Mouse (Mus musculus): ENCODE results near the gene 2310022A10Rik. TPM values are rescaled to one million over a fixed set of nuclear protein-coding genes. Genes with fewer than 3 reads are reported as not detected.

2310022A10Rik gene
- polyA plus RNA-seq, 1 experiment from 2014 or later, result 35.1 TPM

DNA sequence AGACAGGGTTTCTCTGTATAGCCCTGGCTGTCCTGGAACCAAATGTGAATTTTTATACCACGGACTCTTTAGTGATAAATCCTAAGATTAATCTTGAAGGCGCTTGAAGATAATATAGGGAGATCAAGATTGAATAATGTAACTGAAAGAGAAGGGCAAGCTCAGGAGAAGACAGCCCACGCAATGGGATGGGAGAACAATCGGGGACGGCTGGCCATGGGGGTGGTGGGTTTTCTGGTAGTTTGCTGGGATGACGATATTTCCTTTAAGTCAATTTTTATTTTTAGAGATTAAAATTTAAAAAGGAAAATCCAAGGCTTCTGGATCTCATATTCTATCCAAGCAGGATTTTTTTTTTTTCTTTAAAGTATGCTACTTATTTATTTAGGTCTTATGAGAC is 10.0 kb upstream of the 2310022A10Rik start:
- 48% methylated on average over 6 of the region's 6 CpGs for WGBS
- ATAC-seq (replicated peaks; ENCODE audit: low FRiP score) (0 out of 2 replicates have a peak, but pooled peaks have one; percentile 1), DNase-seq (ENCODE audit: low spot score) (no peak)
- Histone ChIP-seq H3K36me3 (ENCODE audit: control insufficient read depth, insufficient read depth, low read length) (no peaks in the 10 kb centered on the region), H3K4me1 (replicated peaks; ENCODE audit: control insufficient read depth, insufficient read depth, low read length) (peaks cover 41% of the 10 kb centered on the region), H3K4me2 (peak overlapping the region; percentile 93), H3K9me3 (ENCODE audit: control insufficient read depth, low read length) (no peaks in the 10 kb centered on the region), H3K27me3 (replicated peaks; ENCODE audit: control insufficient read depth, insufficient read depth, low read length) (no peaks in the 10 kb centered on the region), H3K9ac (ENCODE audit: low read depth, low read length) (peak overlapping the region; percentile 74), H3K4me3 (ENCODE audit: low read depth, low read length) (peak overlapping the region; percentile 55), H3K27ac (ENCODE audit: low read depth, low read length) (no peak overlapping the region)

DNA sequence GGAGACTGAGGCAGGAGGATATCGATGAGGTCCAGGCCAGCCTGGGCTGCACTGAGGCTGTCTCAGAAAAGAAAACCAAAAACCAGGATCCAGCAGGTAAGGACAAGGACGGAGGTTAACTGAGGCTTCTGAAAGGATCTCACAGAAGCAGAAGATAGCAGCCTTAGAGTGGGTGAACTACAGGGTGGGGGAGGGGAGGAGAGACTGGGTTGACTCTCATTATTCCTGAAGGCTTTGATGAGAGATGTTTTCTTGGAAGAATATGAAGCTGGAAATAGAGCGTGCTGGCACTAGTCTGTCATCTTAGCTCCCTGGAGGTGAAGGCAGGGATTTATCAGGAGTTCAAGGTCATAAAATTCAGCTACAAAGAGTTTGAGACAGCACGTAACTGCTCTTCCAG is 9.2 kb upstream of the 2310022A10Rik start:
- 84% methylated on average over 4 of the region's 4 CpGs for WGBS
- no peaks in the 10 kb centered on the region for H3K9me3 ChIP-seq (ENCODE audit: control insufficient read depth, low read length)
- H3K4me3 ChIP-seq (ENCODE audit: low read depth, low read length), result no peak overlapping the region
- no peak for DNase-seq (ENCODE audit: low spot score)
- peaks cover 35% of the 10 kb centered on the region for H3K4me1 ChIP-seq (replicated peaks; ENCODE audit: control insufficient read depth, insufficient read depth, low read length)
- H3K4me2 ChIP-seq, result no peak overlapping the region
- H3K9ac ChIP-seq (ENCODE audit: low read depth, low read length), result no peak overlapping the region
- no peaks in the 10 kb centered on the region for H3K27me3 ChIP-seq (replicated peaks; ENCODE audit: control insufficient read depth, insufficient read depth, low read length)
- no peaks in the 10 kb centered on the region for H3K36me3 ChIP-seq (ENCODE audit: control insufficient read depth, insufficient read depth, low read length)
- H3K27ac ChIP-seq (ENCODE audit: low read depth, low read length), result no peak overlapping the region
- no peak for ATAC-seq (replicated peaks; ENCODE audit: low FRiP score)

- ATAC-seq (replicated peaks; ENCODE audit: low FRiP score), result no peak
- DNase-seq (ENCODE audit: low spot score), result no peak
- no peaks in the 10 kb centered on the region for H3K27me3 ChIP-seq (replicated peaks; ENCODE audit: control insufficient read depth, insufficient read depth, low read length)
Measured at GRCm38 (mm10) chr7:27544675-27545370, 8.2 kb upstream of the 2310022A10Rik start.

DNA sequence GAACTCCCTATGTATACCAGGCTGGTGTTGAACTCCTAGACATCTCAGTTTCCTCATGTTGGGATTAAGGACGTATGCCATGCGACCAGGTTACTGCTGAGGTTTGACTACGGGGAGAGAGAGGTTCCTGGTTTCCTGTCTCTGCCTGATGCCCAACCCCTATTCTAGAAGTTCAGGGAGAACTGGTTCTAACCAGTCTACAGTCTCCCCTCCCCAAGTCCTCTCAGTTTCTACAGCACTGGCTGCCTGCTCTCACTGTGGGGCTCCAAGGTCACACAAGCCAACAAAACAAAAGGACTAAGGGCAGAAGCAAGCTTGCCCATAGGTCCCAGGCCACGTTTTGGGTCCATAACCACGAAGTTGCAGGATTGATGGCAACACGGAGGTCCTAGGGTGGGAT is 3.4 kb upstream of the 2310022A10Rik start:
- Histone ChIP-seq H3K27me3 (replicated peaks; ENCODE audit: control insufficient read depth, insufficient read depth, low read length) (no peaks in the 10 kb centered on the region), H3K9me3 (ENCODE audit: control insufficient read depth, low read length) (no peaks in the 10 kb centered on the region), H3K4me1 (replicated peaks; ENCODE audit: control insufficient read depth, insufficient read depth, low read length) (peaks cover 10% of the 10 kb centered on the region), H3K36me3 (ENCODE audit: control insufficient read depth, insufficient read depth, low read length) (no peaks in the 10 kb centered on the region), H3K4me3 (ENCODE audit: low read depth, low read length) (no peak overlapping the region), H3K4me2 (no peak overlapping the region), H3K27ac (ENCODE audit: low read depth, low read length) (no peak overlapping the region), H3K9ac (ENCODE audit: low read depth, low read length) (no peak overlapping the region)
- DNase-seq (ENCODE audit: low spot score) (no peak), ATAC-seq (replicated peaks; ENCODE audit: low FRiP score) (no peak)
- WGBS, result 55% methylated on average over 6 of the region's 6 CpGs

More at GRCm38 (mm10) chr7:27544675-27545370, 8.2 kb upstream of the 2310022A10Rik start:
- 74% methylated on average over 12 of the region's 12 CpGs for WGBS
- peaks cover 26% of the 10 kb centered on the region for H3K4me1 ChIP-seq (replicated peaks; ENCODE audit: control insufficient read depth, insufficient read depth, low read length)
- H3K4me3 ChIP-seq (ENCODE audit: low read depth, low read length), result no peak overlapping the region
- H3K4me2 ChIP-seq, result no peak overlapping the region
- H3K9me3 ChIP-seq (ENCODE audit: control insufficient read depth, low read length), result no peaks in the 10 kb centered on the region
- no peak overlapping the region for H3K27ac ChIP-seq (ENCODE audit: low read depth, low read length)
- H3K36me3 ChIP-seq (ENCODE audit: control insufficient read depth, insufficient read depth, low read length), result no peaks in the 10 kb centered on the region
- H3K9ac ChIP-seq (ENCODE audit: low read depth, low read length), result no peak overlapping the region

GRCm38 (mm10) chr7:27552070-27552469 is 963 bp upstream of the 2310022A10Rik start:
- Histone ChIP-seq H3K27me3 (replicated peaks; ENCODE audit: control insufficient read depth, insufficient read depth, low read length) (no peaks in the 10 kb centered on the region), H3K4me1 (replicated peaks; ENCODE audit: control insufficient read depth, insufficient read depth, low read length) (peaks cover 10% of the 10 kb centered on the region), H3K4me3 (ENCODE audit: low read depth, low read length) (peak overlapping the region; percentile 71), H3K27ac (ENCODE audit: low read depth, low read length) (no peak overlapping the region; the same call in 1 of the 2 replicates), H3K36me3 (ENCODE audit: control insufficient read depth, insufficient read depth, low read length) (peaks cover 6% of the 10 kb centered on the region; the same call in 1 of the 2 replicates), H3K9ac (ENCODE audit: low read depth, low read length) (peak overlapping the region; percentile 71), H3K9me3 (ENCODE audit: control insufficient read depth, low read length) (no peaks in the 10 kb centered on the region), H3K4me2 (peak overlapping the region; percentile 72)
- no peak for ATAC-seq (replicated peaks; ENCODE audit: low FRiP score)
- DNase-seq (ENCODE audit: low spot score), result no peak
- 62% methylated on average over 5 of the region's 5 CpGs for WGBS

- Histone ChIP-seq H3K36me3 (ENCODE audit: control insufficient read depth, insufficient read depth, low read length) (peaks cover 36% of the 10 kb centered on the region), H3K4me1 (replicated peaks; ENCODE audit: control insufficient read depth, insufficient read depth, low read length) (peaks cover 12% of the 10 kb centered on the region), H3K9ac (ENCODE audit: low read depth, low read length) (no peak overlapping the region), H3K27ac (ENCODE audit: low read depth, low read length) (peak overlapping the region; percentile 13; the same call in 1 of the 2 replicates), H3K4me2 (peak overlapping the region; percentile 28; the same call in 1 of the 2 replicates), H3K27me3 (replicated peaks; ENCODE audit: control insufficient read depth, insufficient read depth, low read length) (no peaks in the 10 kb centered on the region), H3K4me3 (ENCODE audit: low read depth, low read length) (no peak overlapping the region), H3K9me3 (ENCODE audit: control insufficient read depth, low read length) (no peaks in the 10 kb centered on the region)
- 54% methylated on average over 8 of the region's 8 CpGs for WGBS
- DNase-seq (ENCODE audit: low spot score) (no peak), ATAC-seq (replicated peaks; ENCODE audit: low FRiP score) (peak; percentile 61)
Measured at GRCm38 (mm10) chr7:27560291-27560887, 7.4 kb downstream of the 2310022A10Rik start.

DNA sequence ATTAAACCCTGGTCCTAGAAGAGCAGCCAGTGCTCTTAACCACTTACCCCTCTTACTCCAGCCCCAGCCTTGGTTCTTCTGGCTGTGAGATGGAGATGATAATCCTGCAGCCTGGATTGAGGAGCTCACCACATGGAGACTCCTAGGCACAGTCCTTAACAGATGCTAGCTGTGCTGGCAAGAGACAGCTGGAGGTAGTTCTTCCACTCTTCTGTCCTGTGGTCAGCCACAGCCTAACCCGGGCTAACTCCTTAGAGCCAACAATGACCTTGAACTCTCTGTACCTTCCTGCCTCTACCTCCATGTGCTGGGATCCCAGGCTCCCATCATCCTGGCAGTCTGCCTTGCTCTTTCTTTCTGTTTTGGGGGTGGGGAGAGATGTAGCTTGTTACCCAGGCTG is 7.9 kb downstream of the 2310022A10Rik start:
- H3K9ac ChIP-seq (ENCODE audit: low read depth, low read length), result no peak overlapping the region
- ATAC-seq (replicated peaks; ENCODE audit: low FRiP score) (no peak), DNase-seq (ENCODE audit: low spot score) (no peak)
- peaks cover 39% of the 10 kb centered on the region for H3K36me3 ChIP-seq (ENCODE audit: control insufficient read depth, insufficient read depth, low read length)
- H3K27ac ChIP-seq (ENCODE audit: low read depth, low read length), result peak overlapping the region; percentile 13; the same call in 1 of the 2 replicates
- H3K4me1 ChIP-seq (replicated peaks; ENCODE audit: control insufficient read depth, insufficient read depth, low read length), result peaks cover 12% of the 10 kb centered on the region
- H3K27me3 ChIP-seq (replicated peaks; ENCODE audit: control insufficient read depth, insufficient read depth, low read length), result no peaks in the 10 kb centered on the region
- H3K9me3 ChIP-seq (ENCODE audit: control insufficient read depth, low read length), result no peaks in the 10 kb centered on the region
- WGBS, result 78% methylated on average over 1 of the region's 1 CpGs
- no peak overlapping the region for H3K4me3 ChIP-seq (ENCODE audit: low read depth, low read length)
- H3K4me2 ChIP-seq, result no peak overlapping the region

GRCm38 (mm10) chr7:27569580-27570224 is 16.7 kb downstream of the 2310022A10Rik start:
- Histone ChIP-seq H3K9ac (ENCODE audit: low read depth, low read length) (no peak overlapping the region), H3K27me3 (replicated peaks; ENCODE audit: control insufficient read depth, insufficient read depth, low read length) (no peaks in the 10 kb centered on the region), H3K27ac (ENCODE audit: low read depth, low read length) (no peak overlapping the region), H3K36me3 (ENCODE audit: control insufficient read depth, insufficient read depth, low read length) (peaks cover 50% of the 10 kb centered on the region), H3K4me3 (ENCODE audit: low read depth, low read length) (no peak overlapping the region), H3K4me1 (replicated peaks; ENCODE audit: control insufficient read depth, insufficient read depth, low read length) (no peaks in the 10 kb centered on the region), H3K4me2 (no peak overlapping the region), H3K9me3 (ENCODE audit: control insufficient read depth, low read length) (no peaks in the 10 kb centered on the region)
- no peak for ATAC-seq (replicated peaks; ENCODE audit: low FRiP score)
- no peak for DNase-seq (ENCODE audit: low spot score)
- WGBS, result 87% methylated on average over 5 of the region's 5 CpGs
